Mouse (Mus musculus) MEL (cell line): Measurements from ENCODE around the gene Mylk4. TPM values are rescaled to one million over a fixed set of nuclear protein-coding genes. Genes with fewer than 3 reads are reported as not detected.

ENCODE experiments used
- DNase-seq: peaks from one replicate; pipeline ENCODE4 v3.0.0; 2011; ENCODE audit warnings: low read depth, low spot score
- H3K27ac ChIP-seq: 2 replicates; pipeline ENCODE4 v1.5.1; 2012; ENCODE audit warnings: low read depth, mild to moderate bottlenecking, control low read depth, low read length, moderate library complexity; ENCODE audit not compliant: control insufficient read depth
- H3K27me3 ChIP-seq, 2 experiments: fragments of 150-350 bp in 1 of 2; sonication (generic) in 1 of 2; 2 replicates each; pipeline ENCODE4 v1.6.1; 2012; ENCODE audit warnings: low read length in 2 of 2, mild to moderate bottlenecking in 2 of 2, improper control_type of control experiment in 1 of 2, moderate library complexity in 1 of 2; ENCODE audit not compliant: insufficient read depth in 2 of 2, control insufficient read depth in 1 of 2
- H3K36me3 ChIP-seq, 2 experiments: 2 replicates each; pipeline ENCODE4 v1.6.1; 2012 to 2014; ENCODE audit warnings: low read length in 2 of 2, improper control_type of control experiment in 1 of 2, inconsistent platforms in 1 of 2, mild to moderate bottlenecking in 1 of 2; ENCODE audit not compliant: insufficient read depth in 2 of 2, control insufficient read depth in 1 of 2
- H3K4me1 ChIP-seq, 2 experiments: fragments of 150-350 bp in 1 of 2; sonication (generic) in 1 of 2; 2 replicates each; pipeline ENCODE4 v1.6.1; 2012; ENCODE audit warnings: low read length in 2 of 2, improper control_type of control experiment in 1 of 2, mild to moderate bottlenecking in 1 of 2; ENCODE audit not compliant: insufficient read depth in 2 of 2, control insufficient read depth in 1 of 2
- H3K4me3 ChIP-seq, 2 experiments: fragments of 150-350 bp in 1 of 2; sonication (generic) in 1 of 2; 2 replicates each; pipeline ENCODE4 v1.5.1; 2012; ENCODE audit warnings: low read depth in 2 of 2, low read length in 2 of 2, mild to moderate bottlenecking in 2 of 2, moderate library complexity in 2 of 2, control low read depth in 1 of 2, improper control_type of control experiment in 1 of 2; ENCODE audit not compliant: control insufficient read depth in 1 of 2, insufficient read depth in 1 of 2
- H3K79me2 ChIP-seq: 2 replicates; pipeline ENCODE4 v1.6.1; 2012; ENCODE audit warnings: mild to moderate bottlenecking, low read length, moderate library complexity; ENCODE audit not compliant: control insufficient read depth, poor library complexity, insufficient read depth
- H3K9ac ChIP-seq: 2 replicates; pipeline ENCODE4 v1.6.1; 2012; ENCODE audit warnings: low read depth, mild to moderate bottlenecking, control low read depth, low read length, moderate library complexity; ENCODE audit not compliant: control insufficient read depth, poor library complexity, severe bottlenecking
- H3K9me3 ChIP-seq: fragments of 150-350 bp; sonication (generic); replicated peaks from 2 replicates; pipeline ENCODE4 v1.6.1; 2012; ENCODE audit warnings: mild to moderate bottlenecking, low read length, improper control_type of control experiment, moderate library complexity; ENCODE audit not compliant: insufficient read depth
- CHD1 ChIP-seq: IDR thresholded peaks from 2 replicates; pipeline ENCODE4 v1.6.1; 2012; ENCODE audit warnings: low read depth, mild to moderate bottlenecking, inconsistent platforms, low read length, improper control_type of control experiment
- CHD2 ChIP-seq: IDR thresholded peaks from 2 replicates; pipeline ENCODE4 v1.6.1; 2011; ENCODE audit warnings: low read length, improper control_type of control experiment
- E2F4 ChIP-seq: IDR thresholded peaks from 2 replicates; pipeline ENCODE4 v1.6.1; 2011; ENCODE audit warnings: low read depth, low read length, improper control_type of control experiment, borderline replicate concordance
- EP300 ChIP-seq, 2 experiments: IDR thresholded peaks; 2 replicates each; pipeline ENCODE4 v1.6.1; 2011; ENCODE audit warnings: improper control_type of control experiment in 2 of 2, low read length in 2 of 2, low read depth in 1 of 2, mild to moderate bottlenecking in 1 of 2
- GATA1 ChIP-seq: IDR thresholded peaks from 2 replicates; pipeline ENCODE4 v1.6.1; 2011; ENCODE audit warnings: low read depth, low read length, improper control_type of control experiment
- MAFK ChIP-seq: IDR thresholded peaks from 2 replicates; pipeline ENCODE4 v1.6.1; 2011; ENCODE audit warnings: low read depth, mild to moderate bottlenecking, low read length, improper control_type of control experiment, borderline replicate concordance
- MAX ChIP-seq: IDR thresholded peaks from 2 replicates; pipeline ENCODE4 v1.6.1; 2011; ENCODE audit warnings: low read length, improper control_type of control experiment
- MXI1 ChIP-seq: IDR thresholded peaks from 2 replicates; pipeline ENCODE4 v1.6.1; 2011; ENCODE audit warnings: mild to moderate bottlenecking, low read depth, low read length, improper control_type of control experiment
- MYB ChIP-seq: IDR thresholded peaks from 2 replicates; pipeline ENCODE4 v1.6.1; 2011; ENCODE audit warnings: mild to moderate bottlenecking, low read depth, low read length, improper control_type of control experiment
- MYC ChIP-seq: IDR thresholded peaks from 2 replicates; pipeline ENCODE4 v1.6.1; 2011; ENCODE audit warnings: low read depth, mild to moderate bottlenecking, low read length, improper control_type of control experiment, moderate library complexity
- NELFE ChIP-seq: IDR thresholded peaks from 2 replicates; pipeline ENCODE4 v1.6.1; 2011; ENCODE audit warnings: low read depth, low read length, improper control_type of control experiment
- NRF1 ChIP-seq: IDR thresholded peaks from 2 replicates; pipeline ENCODE4 v1.6.1; 2014; ENCODE audit warnings: low read depth, mild to moderate bottlenecking, inconsistent platforms, low read length, improper control_type of control experiment, moderate library complexity; ENCODE audit not compliant: poor library complexity, insufficient read depth, severe bottlenecking
- POLR2A ChIP-seq, 2 experiments: IDR thresholded peaks; 2 replicates each; pipeline ENCODE4 v1.6.1; 2011 to 2012; ENCODE audit warnings: low read length in 2 of 2, mild to moderate bottlenecking in 2 of 2, control low read depth in 1 of 2, improper control_type of control experiment in 1 of 2, low read depth in 1 of 2, moderate library complexity in 1 of 2; ENCODE audit not compliant: control insufficient read depth in 1 of 2, insufficient read depth in 1 of 2, poor library complexity in 1 of 2
- POLR2AphosphoS2 ChIP-seq: IDR thresholded peaks from 2 replicates; pipeline ENCODE4 v1.6.1; 2011; ENCODE audit warnings: low read length, improper control_type of control experiment
- POLR2AphosphoS5 ChIP-seq: IDR thresholded peaks from 2 replicates; pipeline ENCODE4 v1.6.1; 2012; ENCODE audit warnings: low read depth, borderline replicate concordance, mild to moderate bottlenecking, inconsistent platforms, low read length, moderate library complexity, mixed read lengths
- SIN3A ChIP-seq: IDR thresholded peaks from 2 replicates; pipeline ENCODE4 v1.6.1; 2012; ENCODE audit warnings: low read length, improper control_type of control experiment, inconsistent platforms
- SMC3 ChIP-seq: IDR thresholded peaks from 2 replicates; pipeline ENCODE4 v1.6.1; 2011; ENCODE audit warnings: low read depth, low read length, improper control_type of control experiment
- TAL1 ChIP-seq: IDR thresholded peaks from 2 replicates; pipeline ENCODE4 v1.6.1; 2012; ENCODE audit warnings: mild to moderate bottlenecking, inconsistent platforms, low read length, moderate library complexity, mixed read lengths
- UBTF ChIP-seq: IDR thresholded peaks from 2 replicates; pipeline ENCODE4 v1.6.1; 2012; ENCODE audit warnings: low read depth, mild to moderate bottlenecking, inconsistent platforms, low read length, improper control_type of control experiment, moderate library complexity, borderline replicate concordance; ENCODE audit not compliant: insufficient read depth
- USF1 ChIP-seq: IDR thresholded peaks from 2 replicates; pipeline ENCODE4 v1.6.1; 2014; ENCODE audit warnings: low read depth, mild to moderate bottlenecking, inconsistent platforms, low read length, improper control_type of control experiment, moderate library complexity
- ZC3H11A ChIP-seq: IDR thresholded peaks from 2 replicates; pipeline ENCODE4 v1.6.1; 2012; ENCODE audit warnings: low read depth, mild to moderate bottlenecking, inconsistent platforms, low read length, improper control_type of control experiment
- ZKSCAN1 ChIP-seq: IDR thresholded peaks from 2 replicates; pipeline ENCODE4 v1.6.1; 2012; ENCODE audit warnings: low read depth, mild to moderate bottlenecking, inconsistent platforms, low read length, improper control_type of control experiment, moderate library complexity
- ZMIZ1 ChIP-seq: IDR thresholded peaks from 2 replicates; pipeline ENCODE4 v1.6.1; 2012; ENCODE audit warnings: low read depth, mild to moderate bottlenecking, inconsistent platforms, low read length, improper control_type of control experiment, moderate library complexity
- ZNF384 ChIP-seq: IDR thresholded peaks from 2 replicates; pipeline ENCODE4 v1.6.1; 2012; ENCODE audit warnings: low read depth, mild to moderate bottlenecking, inconsistent platforms, low read length, improper control_type of control experiment
- polyA plus RNA-seq, 2 experiments: library from polyadenylated mRNA; stranded (reverse) in 1 of 2; unstranded in 1 of 2; fragments of >175 nt in 1 of 2; fragments of >200 nt in 1 of 2; gene quantifications; 2 replicates each; pipeline versions ENCODE4 v1.2.1 to v1.2.4; 2012; ENCODE audit warnings: low replicate concordance in 2 of 2, low read depth in 1 of 2; ENCODE audit not compliant: insufficient read length in 2 of 2, insufficient read depth in 1 of 2, missing spikeins in 1 of 2
- total RNA-seq: library from RNA; depleted of rRNA; stranded (reverse); fragments of 300-350 nt; gene quantifications from 2 replicates; pipeline ENCODE4 v1.2.3, GENCODE M21; 2012

The Mylk4 gene
- total and polyA plus RNA-seq, 3 experiments = not detected

GRCm38 (mm10) chr13:32759036-32759435, 24.7 kb downstream of the Mylk4 start:
- H3K79me2 ChIP-seq = no peaks in the 10 kb centered on the region
- no peak for TF ChIP-seq POLR2AphosphoS2
- TF ChIP-seq MYB = no peak
- TF ChIP-seq UBTF = no peak
- TF ChIP-seq NRF1 = no peak
- TF ChIP-seq CHD2 = no peak
- no peak for TF ChIP-seq ZMIZ1
- TF ChIP-seq GATA1 = no peak
- no peak for TF ChIP-seq POLR2A (IDR thresholded peaks at IDR 0.05; ENCODE audit: control insufficient read depth in 1 of 2, insufficient read depth in 1 of 2, low read depth in 1 of 2, low read length in 2 of 2, poor library complexity in 1 of 2)
- no peak for TF ChIP-seq ZC3H11A
- TF ChIP-seq SMC3 = no peak
- TF ChIP-seq MAFK = no peak
- no peak for TF ChIP-seq ZKSCAN1
- no peaks in the 10 kb centered on the region for H3K4me1 ChIP-seq
- DNase-seq = no peak
- peaks cover 3 to 7% of the 10 kb centered on the region in 2 experiments; a peak in 3 of 4 replicates for H3K27me3 ChIP-seq
- H3K36me3 ChIP-seq = no peaks in the 10 kb centered on the region
- H3K27ac ChIP-seq = no peak overlapping the region
- H3K9ac ChIP-seq = no peak overlapping the region
- no peak overlapping the region for H3K4me3 ChIP-seq
- H3K9me3 ChIP-seq = no peaks in the 10 kb centered on the region

GRCm38 (mm10) chr13:32752066-32752657, 31.6 kb downstream of the Mylk4 start:
- H3K27ac ChIP-seq = no peak overlapping the region
- no peak for DNase-seq
- no peaks in the 10 kb centered on the region for H3K4me1 ChIP-seq
- H3K4me3 ChIP-seq = no peak overlapping the region
- H3K9ac ChIP-seq = no peak overlapping the region
- H3K27me3 ChIP-seq = peaks cover 2 to 3% of the 10 kb centered on the region in 2 experiments; a peak in 3 of 4 replicates
- H3K79me2 ChIP-seq = no peaks in the 10 kb centered on the region
- H3K9me3 ChIP-seq = no peaks in the 10 kb centered on the region
- no peaks in the 10 kb centered on the region for H3K36me3 ChIP-seq
- TF ChIP-seq CHD2 (no peak), CHD1 (no peak), E2F4 (no peak), TAL1 (no peak), MYC (no peak), POLR2AphosphoS5 (no peak), EP300 (IDR thresholded peaks at IDR 0.05; ENCODE audit: low read depth in 1 of 2, low read length in 2 of 2) (no peak), USF1 (no peak), SIN3A (no peak), MAFK (no peak), NELFE (no peak), MAX (no peak), ZC3H11A (no peak), MXI1 (no peak), ZNF384 (no peak), UBTF (no peak), MYB (no peak)
- TF ChIP-seq, all 39 proteins: peak for 0
